Mouse (Mus musculus) brain, adult 2 months (tissue): ENCODE results near the gene Agap1.

Source experiments
- DNase-seq: peaks from one replicate; pipeline ENCODE4 v3.0.0; 2011; ENCODE audit warnings: low read depth, low spot score

Agap1 gene

GRCm38 (mm10) chr1:89895801-89896200 lies 441.2 kb downstream of the Agap1 start:
- no peak for DNase-seq

GRCm38 (mm10) chr1:89899036-89899435 lies 444.4 kb downstream of the Agap1 start:
- no peak for DNase-seq

- DNase-seq = no peak
Measured at GRCm38 (mm10) chr1:89899761-89900445, 445.3 kb downstream of the Agap1 start.

GRCm38 (mm10) chr1:89901381-89901780 lies 446.8 kb downstream of the Agap1 start:
- no peak for DNase-seq

- no peak for DNase-seq
Measured at GRCm38 (mm10) chr1:89902236-89902635, 447.6 kb downstream of the Agap1 start.

- DNase-seq = no peak
Measured at GRCm38 (mm10) chr1:89902641-89903040, 448.0 kb downstream of the Agap1 start.

- no peak for DNase-seq
Measured at GRCm38 (mm10) chr1:89909796-89910195, 455.2 kb downstream of the Agap1 start.

- DNase-seq = no peak
Measured at GRCm38 (mm10) chr1:89912392-89912791, 457.8 kb downstream of the Agap1 start.

- no peak for DNase-seq
Measured at GRCm38 (mm10) chr1:89913611-89914010, 459.0 kb downstream of the Agap1 start.

GRCm38 (mm10) chr1:89918111-89918510 lies 463.5 kb downstream of the Agap1 start:
- DNase-seq = no peak

- no peak for DNase-seq
Measured at GRCm38 (mm10) chr1:89919206-89919605, 464.6 kb downstream of the Agap1 start.

GRCm38 (mm10) chr1:89921806-89922205 lies 467.2 kb downstream of the Agap1 start:
- DNase-seq = peak; percentile 24

- no peak for DNase-seq
Measured at GRCm38 (mm10) chr1:89922282-89922681, 467.7 kb downstream of the Agap1 start.

GRCm38 (mm10) chr1:89922883-89923641 lies 468.5 kb downstream of the Agap1 start:
- DNase-seq = no peak

GRCm38 (mm10) chr1:89923642-89924020 lies 469.0 kb downstream of the Agap1 start:
- DNase-seq = no peak

- DNase-seq = no peak
Measured at GRCm38 (mm10) chr1:89925501-89926190, 471.0 kb downstream of the Agap1 start.

GRCm38 (mm10) chr1:89926583-89927060 lies 472.0 kb downstream of the Agap1 start:
- DNase-seq = no peak

- no peak for DNase-seq
Measured at GRCm38 (mm10) chr1:89927061-89927661, 472.6 kb downstream of the Agap1 start.

- no peak for DNase-seq
Measured at GRCm38 (mm10) chr1:89928676-89929075, 474.1 kb downstream of the Agap1 start.

GRCm38 (mm10) chr1:89929181-89929580 lies 474.6 kb downstream of the Agap1 start:
- no peak for DNase-seq

GRCm38 (mm10) chr1:89929721-89930505 lies 475.3 kb downstream of the Agap1 start:
- DNase-seq = no peak
